Mouse (Mus musculus) R1 (cell line): Measurements from ENCODE around the gene Rsph1.
A peak's percentile ranks its signal among the peaks of the same experiment; 100 is the strongest.

ENCODE experiments used
- DNase-seq: peaks from one replicate; pipeline ENCODE4 v3.0.0-alpha.2; 2018; ENCODE audit warnings: low read depth, low spot score

Gene Rsph1

DNA sequence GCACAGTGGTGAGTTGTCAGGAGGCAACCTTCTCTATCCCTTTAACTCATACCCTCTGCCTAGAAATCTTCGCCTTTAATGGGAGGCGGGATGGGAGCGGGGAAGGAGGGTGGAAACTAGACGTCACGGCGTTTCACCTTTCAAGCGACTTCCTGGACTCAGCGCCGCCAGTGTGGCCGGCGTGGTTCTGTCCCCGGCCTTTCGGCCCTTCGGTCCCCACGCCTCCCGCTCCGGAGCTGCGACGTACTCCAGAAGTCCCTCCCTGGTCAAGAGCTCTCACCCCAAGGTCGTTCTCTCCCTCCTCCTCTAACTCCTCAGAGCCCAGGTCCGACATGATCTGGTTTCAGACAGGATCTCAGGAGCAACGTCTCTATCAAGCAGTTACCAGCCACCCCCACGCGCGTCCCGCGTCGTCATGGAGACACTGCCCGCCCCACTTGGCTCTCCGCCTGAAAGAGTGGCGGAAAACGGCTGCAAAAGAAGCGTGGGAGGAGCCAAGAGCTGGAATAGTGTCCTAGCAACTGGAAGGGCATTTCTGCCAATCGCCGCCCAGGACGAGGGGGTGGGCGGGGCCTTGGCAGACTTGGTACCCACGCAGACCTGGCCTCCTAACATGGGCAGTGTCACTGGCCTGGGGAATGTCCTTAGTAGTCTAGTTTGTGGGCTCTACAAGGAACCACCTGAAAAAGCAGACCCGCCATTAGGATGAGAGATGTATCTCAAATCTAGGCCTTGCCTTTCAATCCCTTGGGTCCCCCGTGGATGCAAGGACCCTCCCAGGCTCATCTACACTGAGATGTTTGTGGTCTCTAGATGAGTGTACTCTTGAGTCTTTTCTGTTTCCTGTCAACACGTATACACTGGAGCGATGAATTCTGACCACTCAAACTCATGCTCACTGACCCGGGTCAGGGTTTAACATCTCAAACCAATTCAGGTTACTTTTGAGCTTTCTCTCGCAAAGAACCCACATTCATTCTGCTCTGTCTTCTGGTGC is at the start of gene Rsph1:
Rsph1 (minus strand) TSS at position 462 of the 997 bp plus-strand sequence.
- peak; percentile 95 for DNase-seq

GRCm38 (mm10) chr17:31326220-31326852 is 49.2 kb upstream of the Rsph1 start:
- peak; percentile 93 for DNase-seq

GRCm38 (mm10) chr17:31325451-31326219 is 48.5 kb upstream of the Rsph1 start:
- peak; percentile 89 for DNase-seq

GRCm38 (mm10) chr17:31324227-31324626 is 47.0 kb upstream of the Rsph1 start:
- no peak for DNase-seq

DNA sequence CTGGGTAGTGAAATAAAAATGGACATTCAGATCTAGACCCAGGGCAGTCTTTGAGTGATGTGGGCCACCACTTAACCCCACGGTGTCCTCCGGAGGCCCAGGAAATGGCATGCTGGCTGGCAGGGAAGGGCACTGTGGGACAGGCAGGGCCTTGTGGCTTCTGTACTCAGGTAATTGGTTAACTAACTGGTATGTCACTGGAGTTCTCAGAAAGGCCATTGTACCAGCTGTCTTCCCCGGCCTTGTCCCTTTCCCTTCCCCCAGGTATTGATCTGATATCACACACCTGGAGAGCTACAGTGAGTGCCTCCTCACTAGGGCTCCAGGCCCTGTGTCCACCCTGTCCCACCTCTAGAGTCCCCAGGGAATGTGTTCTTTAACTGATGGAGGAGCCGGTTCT is 46.2 kb upstream of the Rsph1 start:
- no peak for DNase-seq

- no peak for DNase-seq
Observed at GRCm38 (mm10) chr17:31322446-31322845, 45.3 kb upstream of the Rsph1 start.

- DNase-seq, result no peak
Observed at GRCm38 (mm10) chr17:31321425-31321824, 44.2 kb upstream of the Rsph1 start.

DNA sequence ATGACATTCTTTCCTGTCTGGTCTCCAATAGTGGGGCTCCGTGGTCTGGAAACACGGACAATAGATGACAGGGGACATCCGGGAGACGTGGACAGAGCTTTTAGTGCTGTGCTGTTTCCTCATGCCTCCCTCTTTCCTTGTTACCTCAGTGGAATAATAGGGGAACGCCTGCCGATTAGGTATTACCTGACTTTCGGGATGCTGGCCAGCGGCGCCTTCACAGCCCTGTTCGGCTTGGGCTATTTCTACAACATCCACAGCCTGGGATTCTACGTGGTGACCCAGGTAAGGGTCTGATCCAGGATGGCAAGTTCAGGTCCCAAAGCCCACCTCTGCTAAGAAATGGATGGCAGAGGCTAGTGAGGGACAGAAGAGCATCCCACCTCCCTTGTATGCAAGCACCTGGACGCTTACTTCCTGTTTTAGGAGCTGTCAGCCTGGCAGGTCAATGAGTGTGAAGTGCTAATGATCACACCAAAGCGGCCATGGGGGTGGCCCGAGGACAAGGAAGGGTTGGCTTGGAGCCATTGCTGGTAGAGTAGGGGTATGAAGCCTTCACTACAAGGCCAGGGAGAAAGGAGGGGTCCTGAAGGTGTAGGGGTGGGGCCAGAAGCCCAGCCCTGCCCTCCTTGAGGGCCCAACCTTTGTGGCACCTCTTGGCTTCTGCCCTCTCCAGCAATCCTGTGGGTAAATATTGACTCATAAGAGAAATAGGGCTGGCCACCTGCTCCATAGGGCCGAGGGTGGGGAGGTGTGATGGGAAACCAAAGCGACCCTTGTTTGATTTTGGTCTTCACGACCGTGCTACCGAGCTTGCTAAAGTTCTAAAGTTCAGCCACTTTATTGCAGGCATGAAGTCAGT is 42.0 kb upstream of the Rsph1 start:
- no peak for DNase-seq

DNA sequence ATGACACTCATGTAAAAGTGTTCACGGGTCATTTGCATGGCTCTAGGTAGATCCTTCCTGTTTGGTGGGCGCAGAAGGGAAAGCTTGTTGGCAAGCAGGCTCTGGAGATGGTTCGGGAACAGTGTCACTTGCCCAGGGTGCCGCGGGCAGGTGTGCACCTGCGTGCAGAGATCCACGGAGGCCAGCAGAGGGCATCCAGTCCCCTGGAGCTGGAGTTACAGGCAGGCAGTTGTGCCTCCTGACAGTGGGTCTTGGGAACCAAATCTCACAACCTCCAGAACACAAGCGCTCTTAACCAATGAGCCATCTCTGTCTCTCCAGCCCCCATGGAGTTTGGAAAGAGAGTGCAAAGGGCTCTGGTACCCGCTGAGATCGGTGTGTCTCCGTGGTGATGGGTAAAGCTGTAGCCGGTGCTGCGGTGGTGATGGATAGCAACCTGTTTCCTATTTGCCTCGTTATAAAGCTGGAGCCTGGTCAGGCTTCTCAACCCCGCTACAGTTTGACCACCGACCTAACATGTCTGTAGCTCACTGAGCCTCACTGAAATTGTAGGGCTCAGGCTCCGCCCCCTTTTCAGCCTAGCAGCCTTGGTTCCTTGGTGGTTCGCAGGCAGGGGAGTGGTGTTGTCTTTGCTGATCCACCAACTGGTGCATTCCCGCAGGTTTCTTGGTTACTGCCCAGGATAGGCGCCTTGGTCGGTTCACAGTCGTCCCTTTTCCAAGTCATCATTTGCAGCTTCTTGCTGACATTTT is 40.5 kb upstream of the Rsph1 start:
- peak; percentile 75 for DNase-seq

DNA sequence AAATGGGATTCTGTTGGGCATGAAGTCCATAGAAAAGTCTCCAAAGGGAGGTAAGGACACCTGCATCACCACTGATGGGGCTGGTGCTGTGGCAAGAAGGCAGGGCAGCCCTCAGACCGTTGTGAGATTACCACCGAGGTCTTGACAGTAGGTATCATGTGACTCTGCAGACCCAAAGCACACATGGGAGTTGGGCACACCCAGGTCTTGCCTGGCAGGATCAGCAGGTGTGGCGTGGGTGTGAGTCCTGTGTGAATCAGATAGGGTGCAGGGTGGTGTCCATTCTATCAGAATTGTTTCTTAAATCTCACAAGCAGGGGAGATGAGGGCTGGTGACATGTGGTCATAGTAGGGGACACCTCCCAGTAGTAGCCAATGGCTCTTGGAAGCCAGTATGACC is 39.8 kb upstream of the Rsph1 start:
- no peak for DNase-seq

DNA sequence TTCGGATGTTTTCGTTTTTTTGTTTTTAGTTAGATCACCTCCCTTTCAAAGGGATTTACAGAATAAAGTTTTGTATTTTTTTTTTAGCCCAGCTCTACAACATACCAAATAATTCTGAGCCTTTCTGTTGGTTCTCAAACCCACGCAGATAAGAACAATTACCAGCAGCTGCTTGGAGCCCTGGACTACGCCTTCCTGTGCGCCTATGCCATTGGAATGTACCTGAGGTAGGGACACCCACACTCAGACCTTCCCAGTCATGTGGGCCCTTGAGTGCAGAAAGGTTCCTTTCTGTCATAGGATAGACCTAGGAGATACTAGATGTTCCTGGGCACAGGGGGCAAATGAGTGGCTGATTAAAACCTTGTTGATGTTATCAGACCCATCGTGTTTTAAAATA is 38.8 kb upstream of the Rsph1 start:
- no peak for DNase-seq

DNA sequence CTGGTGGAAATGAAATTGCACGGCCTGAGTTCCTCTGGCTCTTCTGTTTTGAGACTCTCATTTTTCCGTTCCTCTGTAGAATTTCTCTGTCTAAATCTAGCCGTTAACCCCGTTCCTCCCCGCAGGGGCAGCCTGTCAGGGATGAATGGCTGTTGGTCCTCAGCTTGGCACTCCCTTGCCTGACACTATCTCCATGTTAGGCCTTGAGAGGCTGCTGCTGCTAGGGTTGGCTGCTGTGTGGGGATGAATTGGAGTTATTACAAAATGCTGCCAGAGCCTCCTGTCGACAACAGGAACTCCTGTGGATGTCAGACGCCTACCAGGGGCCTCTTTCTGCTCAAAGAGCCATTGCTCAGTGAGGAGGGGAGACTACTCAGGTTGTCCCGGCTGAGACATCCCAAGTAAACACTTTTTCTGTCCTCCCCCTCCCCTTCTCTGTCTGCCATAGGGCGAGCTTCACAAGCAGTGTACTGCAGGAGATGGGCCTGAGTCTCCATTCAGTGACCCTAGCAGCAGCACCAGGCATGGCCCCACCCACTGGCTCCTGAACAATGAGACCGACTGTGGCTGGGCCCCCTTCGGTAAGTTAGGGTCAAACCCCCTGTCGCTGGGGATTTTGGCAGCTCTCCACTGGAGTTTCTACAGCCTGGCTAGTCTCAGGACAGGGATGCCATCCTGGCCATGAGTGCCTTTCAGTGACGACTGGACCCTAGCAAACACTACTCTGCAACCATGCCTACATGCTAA is 38.0 kb upstream of the Rsph1 start:
- DNase-seq, result no peak

DNA sequence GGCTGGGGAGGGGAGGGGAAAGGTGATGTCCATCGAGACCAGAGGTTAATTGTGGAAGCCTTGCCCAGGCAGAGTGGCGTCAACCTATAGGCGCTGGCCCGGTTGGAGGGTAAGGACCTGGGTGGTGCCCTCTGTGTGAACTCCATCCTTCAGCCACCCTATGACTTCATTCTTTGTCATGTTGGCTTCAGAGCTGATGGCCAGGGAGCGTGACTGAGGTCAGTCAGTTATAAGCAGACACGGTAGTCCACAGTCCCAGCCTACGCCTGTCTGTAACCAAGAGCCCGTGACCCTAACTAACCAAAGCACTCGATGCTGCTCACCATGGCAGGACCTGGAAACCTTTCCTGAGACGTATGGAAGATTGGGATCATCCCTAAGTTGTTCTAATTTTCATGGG is 35.5 kb upstream of the Rsph1 start:
- no peak for DNase-seq

DNA sequence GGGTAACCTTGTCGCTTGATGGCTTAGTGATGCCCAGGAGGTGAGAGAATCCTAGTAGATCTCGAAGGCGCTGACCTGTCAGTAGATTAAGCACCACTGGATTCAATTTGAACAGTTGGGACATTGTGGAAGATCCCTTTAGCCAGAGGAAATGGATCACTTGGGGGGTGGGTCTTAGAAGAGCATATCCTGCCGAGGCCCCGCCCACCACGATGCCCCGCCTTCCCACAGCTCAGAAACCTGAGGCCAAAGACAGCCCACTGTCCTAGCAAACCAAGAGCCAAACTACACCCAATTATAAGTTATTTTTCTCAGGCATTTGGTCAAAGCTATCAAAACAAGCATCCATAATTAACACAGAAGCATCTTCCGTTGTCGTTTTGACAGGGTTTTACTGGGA is 33.9 kb upstream of the Rsph1 start:
- peak; percentile 87 for DNase-seq

DNA sequence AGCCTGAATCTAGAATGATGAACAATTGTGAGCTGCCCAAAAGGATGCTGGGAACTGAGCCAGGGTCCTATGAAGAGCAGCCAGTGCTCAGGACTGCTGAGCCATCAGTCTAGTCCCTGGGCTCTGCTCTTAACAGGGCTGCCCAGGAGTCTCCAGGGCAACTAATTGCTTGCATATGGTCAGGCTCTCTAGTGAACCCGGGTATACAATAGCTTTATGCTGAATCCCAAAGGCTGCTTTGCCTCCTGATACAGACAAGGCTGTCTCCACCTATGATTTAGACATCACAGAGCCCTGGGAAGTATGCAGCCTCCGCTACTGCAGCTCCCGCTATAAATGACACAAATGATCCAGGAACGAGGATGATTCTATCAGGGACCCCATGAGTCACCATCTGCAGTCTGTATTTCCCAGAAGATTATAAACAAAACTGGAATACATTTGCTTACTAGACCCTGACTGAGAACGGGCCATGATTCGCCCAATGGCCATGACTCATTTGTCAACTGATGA is 32.2 kb upstream of the Rsph1 start:
- peak; percentile 42 for DNase-seq

DNA sequence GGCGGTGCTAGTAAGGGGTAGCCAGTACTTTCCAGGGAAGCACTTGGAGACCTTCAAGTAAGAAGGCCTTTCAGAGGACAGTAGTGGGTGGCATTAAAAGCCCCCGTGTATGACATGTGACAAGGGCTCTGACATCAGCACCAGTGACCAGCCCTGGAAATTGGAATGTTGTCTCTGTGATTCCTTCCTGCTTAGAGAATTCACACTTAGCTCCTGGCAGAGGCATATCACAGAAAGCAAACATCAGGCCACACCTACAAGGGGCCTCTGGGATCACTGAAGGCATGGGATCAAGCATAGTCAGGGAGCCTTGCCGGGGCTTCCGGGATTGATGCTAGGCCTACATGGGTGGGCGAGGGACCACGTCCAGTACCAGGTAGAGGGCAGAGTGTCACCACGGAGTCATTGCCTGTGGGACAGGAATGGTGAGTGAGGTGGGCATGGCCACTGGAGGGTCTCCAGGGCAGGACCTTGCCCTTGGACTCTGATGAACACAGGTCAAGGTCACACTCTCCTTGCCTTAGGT is 31.2 kb upstream of the Rsph1 start:
- DNase-seq, result peak; percentile 34

GRCm38 (mm10) chr17:31307756-31308155 is 30.6 kb upstream of the Rsph1 start:
- peak; percentile 73 for DNase-seq

DNA sequence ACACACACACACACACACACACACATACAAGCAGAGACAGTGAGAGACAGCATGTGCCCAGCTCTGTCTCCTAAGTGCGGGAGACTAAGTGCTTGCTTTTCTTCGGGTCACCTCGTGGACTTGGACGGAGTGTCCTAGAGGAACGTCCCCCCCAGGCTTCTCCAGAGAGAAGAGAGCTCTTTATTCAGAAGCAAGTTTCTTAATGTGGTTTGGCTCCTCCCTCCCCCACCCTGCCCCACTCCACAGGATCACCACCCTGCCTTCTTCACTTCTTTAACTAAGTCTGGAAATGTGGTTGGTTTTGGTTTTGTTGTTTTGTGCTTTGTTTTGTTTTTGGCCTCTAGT is 28.6 kb upstream of the Rsph1 start:
- no peak for DNase-seq
